Mouse (Mus musculus): ENCODE measurements around the gene Ttc39b. TPM values are rescaled to one million over a fixed set of nuclear protein-coding genes. Genes with fewer than 3 reads are reported as not detected.

Gene Ttc39b
- polyA plus RNA-seq, 1 experiment, result 1.9 TPM

GRCm38 (mm10) chr4:83217128-83217527 lies 106.9 kb downstream of the Ttc39b start:
- Histone ChIP-seq H3K27me3 (ENCODE audit: control insufficient read depth, insufficient read depth, low read length) (no peaks in the 10 kb centered on the region), H3K4me1 (ENCODE audit: control insufficient read depth, insufficient read depth, insufficient read length, low read length) (no peaks in the 10 kb centered on the region), H3K27ac (ENCODE audit: insufficient read depth, low read depth, low read length) (no peak overlapping the region), H3K36me3 (ENCODE audit: control insufficient read depth, insufficient read depth, low read length) (peaks cover 1% of the 10 kb centered on the region; the same call in 1 of the 2 replicates), H3K4me3 (ENCODE audit: low read depth, low read length) (no peak overlapping the region)
- WGBS, result 85% methylated on average over 5 of the region's 5 CpGs
- TF ChIP-seq CTCF (IDR thresholded peaks at IDR 0.05; ENCODE audit: extremely low read depth, insufficient read length, insufficient replicate concordance, low read depth, low read length), result no peak
- no peak for TF ChIP-seq POLR2A (IDR thresholded peaks at IDR 0.05; ENCODE audit: low read depth, low read length)

- no peak overlapping the region for H3K4me3 ChIP-seq (ENCODE audit: low read depth, low read length)
- H3K27me3 ChIP-seq (ENCODE audit: control insufficient read depth, insufficient read depth, low read length), result no peaks in the 10 kb centered on the region
- no peaks in the 10 kb centered on the region; the same call in 1 of the 2 replicates for H3K36me3 ChIP-seq (ENCODE audit: control insufficient read depth, insufficient read depth, low read length)
- WGBS, result 77% methylated on average over 7 of the region's 7 CpGs
- no peak for TF ChIP-seq CTCF (IDR thresholded peaks at IDR 0.05; ENCODE audit: extremely low read depth, insufficient read length, insufficient replicate concordance, low read depth, low read length)
- no peak for TF ChIP-seq POLR2A (IDR thresholded peaks at IDR 0.05; ENCODE audit: low read depth, low read length)
- no peaks in the 10 kb centered on the region for H3K4me1 ChIP-seq (ENCODE audit: control insufficient read depth, insufficient read depth, insufficient read length, low read length)
- H3K27ac ChIP-seq (ENCODE audit: insufficient read depth, low read depth, low read length), result no peak overlapping the region
Measured at GRCm38 (mm10) chr4:83216381-83216780, 107.7 kb downstream of the Ttc39b start.

GRCm38 (mm10) chr4:83215776-83216175 lies 108.3 kb downstream of the Ttc39b start:
- no peaks in the 10 kb centered on the region for H3K27me3 ChIP-seq (ENCODE audit: control insufficient read depth, insufficient read depth, low read length)
- no peaks in the 10 kb centered on the region for H3K4me1 ChIP-seq (ENCODE audit: control insufficient read depth, insufficient read depth, insufficient read length, low read length)
- WGBS, result 50% methylated on average over 1 of the region's 1 CpGs
- no peak overlapping the region for H3K27ac ChIP-seq (ENCODE audit: insufficient read depth, low read depth, low read length)
- H3K4me3 ChIP-seq (ENCODE audit: low read depth, low read length), result no peak overlapping the region
- TF ChIP-seq POLR2A (IDR thresholded peaks at IDR 0.05; ENCODE audit: low read depth, low read length), result no peak
- TF ChIP-seq CTCF (IDR thresholded peaks at IDR 0.05; ENCODE audit: extremely low read depth, insufficient read length, insufficient replicate concordance, low read depth, low read length), result no peak
- no peaks in the 10 kb centered on the region; the same call in 1 of the 2 replicates for H3K36me3 ChIP-seq (ENCODE audit: control insufficient read depth, insufficient read depth, low read length)

GRCm38 (mm10) chr4:83214822-83215558 lies 109.1 kb downstream of the Ttc39b start:
- Histone ChIP-seq H3K36me3 (ENCODE audit: control insufficient read depth, insufficient read depth, low read length) (no peaks in the 10 kb centered on the region; the same call in 1 of the 2 replicates), H3K27me3 (ENCODE audit: control insufficient read depth, insufficient read depth, low read length) (no peaks in the 10 kb centered on the region), H3K27ac (ENCODE audit: insufficient read depth, low read depth, low read length) (no peak overlapping the region), H3K4me3 (ENCODE audit: low read depth, low read length) (no peak overlapping the region), H3K4me1 (ENCODE audit: control insufficient read depth, insufficient read depth, insufficient read length, low read length) (no peaks in the 10 kb centered on the region)
- WGBS, result 72% methylated on average over 9 of the region's 9 CpGs
- TF ChIP-seq CTCF (IDR thresholded peaks at IDR 0.05; ENCODE audit: extremely low read depth, insufficient read length, insufficient replicate concordance, low read depth, low read length) (no peak), POLR2A (IDR thresholded peaks at IDR 0.05; ENCODE audit: low read depth, low read length) (no peak)

- TF ChIP-seq CTCF (IDR thresholded peaks at IDR 0.05; ENCODE audit: extremely low read depth, insufficient read length, insufficient replicate concordance, low read depth, low read length), result no peak
- TF ChIP-seq POLR2A (IDR thresholded peaks at IDR 0.05; ENCODE audit: low read depth, low read length), result no peak
- no peaks in the 10 kb centered on the region for H3K27me3 ChIP-seq (ENCODE audit: control insufficient read depth, insufficient read depth, low read length)
- H3K27ac ChIP-seq (ENCODE audit: insufficient read depth, low read depth, low read length), result no peak overlapping the region
- 67% methylated on average over 6 of the region's 6 CpGs for WGBS
- H3K36me3 ChIP-seq (ENCODE audit: control insufficient read depth, insufficient read depth, low read length), result no peaks in the 10 kb centered on the region
- no peaks in the 10 kb centered on the region for H3K4me1 ChIP-seq (ENCODE audit: control insufficient read depth, insufficient read depth, insufficient read length, low read length)
- no peak overlapping the region for H3K4me3 ChIP-seq (ENCODE audit: low read depth, low read length)
Measured at GRCm38 (mm10) chr4:83213752-83214151, 110.3 kb downstream of the Ttc39b start.

- no peaks in the 10 kb centered on the region for H3K36me3 ChIP-seq (ENCODE audit: control insufficient read depth, insufficient read depth, low read length)
- 65% methylated on average over 12 of the region's 12 CpGs for WGBS
- TF ChIP-seq CTCF (IDR thresholded peaks at IDR 0.05; ENCODE audit: extremely low read depth, insufficient read length, insufficient replicate concordance, low read depth, low read length), result no peak
- TF ChIP-seq POLR2A (IDR thresholded peaks at IDR 0.05; ENCODE audit: low read depth, low read length), result no peak
- H3K27me3 ChIP-seq (ENCODE audit: control insufficient read depth, insufficient read depth, low read length), result no peaks in the 10 kb centered on the region
- no peaks in the 10 kb centered on the region for H3K4me1 ChIP-seq (ENCODE audit: control insufficient read depth, insufficient read depth, insufficient read length, low read length)
- no peak overlapping the region for H3K27ac ChIP-seq (ENCODE audit: insufficient read depth, low read depth, low read length)
- no peak overlapping the region for H3K4me3 ChIP-seq (ENCODE audit: low read depth, low read length)
Measured at GRCm38 (mm10) chr4:83211709-83212108, 112.3 kb downstream of the Ttc39b start.

- no peaks in the 10 kb centered on the region for H3K4me1 ChIP-seq (ENCODE audit: control insufficient read depth, insufficient read depth, insufficient read length, low read length)
- no peaks in the 10 kb centered on the region for H3K27me3 ChIP-seq (ENCODE audit: control insufficient read depth, insufficient read depth, low read length)
- H3K4me3 ChIP-seq (ENCODE audit: low read depth, low read length), result no peak overlapping the region
- WGBS, result 72% methylated on average over 6 of the region's 6 CpGs
- H3K27ac ChIP-seq (ENCODE audit: insufficient read depth, low read depth, low read length), result no peak overlapping the region
- H3K36me3 ChIP-seq (ENCODE audit: control insufficient read depth, insufficient read depth, low read length), result no peaks in the 10 kb centered on the region
- TF ChIP-seq POLR2A (IDR thresholded peaks at IDR 0.05; ENCODE audit: low read depth, low read length) (no peak), CTCF (IDR thresholded peaks at IDR 0.05; ENCODE audit: extremely low read depth, insufficient read length, insufficient replicate concordance, low read depth, low read length) (no peak)
Measured at GRCm38 (mm10) chr4:83210437-83210836, 113.6 kb downstream of the Ttc39b start.

Measured in small intestine, adult 2 months (tissue).